Mouse (Mus musculus) cerebral cortex, adult 2 months (tissue): ENCODE measurements around the gene Iqub.

Experiments used
- WGBS: fragments of 180-500 bp; shearing (Covaris S2); methylation state at CpG from one replicate; pipeline ENCODE4 v1.1.7; 2018; 5-methylcytosine and 5-hydroxymethylcytosine counted together

Iqub gene

DNA sequence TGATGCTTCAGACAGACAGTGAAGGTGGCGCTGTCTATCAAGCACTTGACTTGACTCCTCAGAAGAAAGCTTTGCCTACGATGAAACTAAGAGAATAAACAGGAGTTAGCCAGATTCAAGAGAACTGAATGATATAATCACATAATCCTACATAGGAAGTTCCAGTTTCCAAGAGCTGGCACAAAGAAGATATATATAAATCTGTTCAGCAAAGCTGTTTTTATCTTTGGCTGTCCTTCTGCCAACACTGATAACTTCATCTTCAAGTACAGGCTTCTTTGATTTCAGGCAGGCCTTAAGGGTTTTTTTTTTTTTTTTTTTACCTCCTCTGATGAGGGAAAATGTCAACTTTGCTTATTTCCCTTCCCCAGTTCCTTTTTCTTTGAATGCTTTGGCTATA, 44.7 kb downstream of the Iqub start:
- WGBS: 48% methylated on average over 2 of the region's 2 CpGs

DNA sequence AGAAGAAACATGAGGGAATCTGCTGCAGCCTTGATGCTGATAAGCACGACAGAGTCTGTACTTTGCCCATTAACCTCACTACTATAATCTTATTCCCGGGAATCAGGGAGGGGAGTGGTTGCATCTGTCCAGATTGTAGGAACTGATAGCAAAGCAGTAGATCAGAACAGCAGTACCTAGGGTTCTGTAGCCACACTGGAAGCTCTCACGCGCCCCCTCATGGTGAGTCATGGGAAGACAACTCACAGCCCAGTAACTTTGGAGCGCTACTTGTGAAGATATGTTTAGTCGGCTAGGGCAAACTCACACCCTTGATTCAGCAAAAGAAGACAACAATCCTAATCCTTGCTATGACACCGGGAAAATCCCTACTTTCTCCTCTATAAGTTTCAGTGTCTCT, 58.8 kb downstream of the Iqub start:
- WGBS: 34% methylated on average over 7 of the region's 7 CpGs

DNA sequence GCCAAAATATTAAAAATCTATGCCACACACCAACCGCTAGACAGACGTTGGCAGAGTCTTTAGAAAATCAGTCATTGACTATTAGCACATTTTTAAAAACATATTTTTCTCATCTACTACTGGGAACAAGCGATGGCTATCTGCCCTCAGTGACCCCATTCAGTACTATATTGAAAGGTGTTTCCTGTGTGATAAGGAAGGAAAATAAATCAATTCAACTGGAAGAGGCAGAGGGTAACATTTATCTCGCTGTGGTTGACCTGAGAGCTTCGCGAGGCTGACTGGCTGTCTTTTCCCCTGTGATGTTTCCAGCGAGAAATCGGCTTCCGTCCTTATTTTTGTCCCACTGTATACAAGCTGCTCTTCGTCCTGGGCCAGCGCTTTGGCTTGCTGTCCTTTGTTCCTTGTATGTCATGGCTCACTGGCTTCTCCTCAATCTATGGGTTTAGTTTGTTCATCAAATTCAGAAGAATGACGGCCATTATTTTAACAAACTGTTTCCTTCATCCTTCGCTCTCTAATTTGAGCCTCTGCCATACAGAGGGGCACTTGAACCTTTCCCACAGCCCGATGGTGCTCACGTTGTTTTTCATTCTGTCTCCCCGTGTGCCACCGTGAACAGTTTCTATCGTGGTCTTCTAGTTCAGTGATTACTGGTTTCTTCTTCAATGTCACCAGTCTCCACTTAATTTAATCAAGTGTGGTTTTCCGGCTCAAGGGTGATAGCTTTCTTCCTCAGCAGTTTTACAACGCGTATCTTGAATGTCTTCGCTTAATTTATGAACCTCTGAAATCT, 63.6 kb downstream of the Iqub start:
- WGBS: 81% methylated on average over 22 of the region's 22 CpGs

DNA sequence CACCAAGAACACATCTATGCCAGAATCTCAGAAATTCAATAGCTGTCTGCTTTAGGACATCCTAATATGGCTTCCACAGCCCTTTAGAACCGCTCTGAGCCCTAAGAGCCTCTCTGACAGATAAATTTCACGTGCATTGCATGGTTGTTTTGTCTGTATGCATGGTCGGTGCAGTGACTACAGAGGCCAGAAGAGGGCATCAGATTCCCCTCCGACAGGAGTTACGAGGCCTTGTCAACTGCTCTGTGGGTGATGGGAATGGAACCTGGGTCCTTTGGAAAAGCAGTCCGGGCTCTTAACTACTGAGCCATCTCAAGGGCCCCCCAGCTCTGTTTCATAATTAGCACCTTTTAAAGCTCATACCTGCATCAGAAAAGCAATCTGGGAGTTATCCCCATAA, 64.6 kb downstream of the Iqub start:
- WGBS: 93% methylated on average over 6 of the region's 6 CpGs

DNA sequence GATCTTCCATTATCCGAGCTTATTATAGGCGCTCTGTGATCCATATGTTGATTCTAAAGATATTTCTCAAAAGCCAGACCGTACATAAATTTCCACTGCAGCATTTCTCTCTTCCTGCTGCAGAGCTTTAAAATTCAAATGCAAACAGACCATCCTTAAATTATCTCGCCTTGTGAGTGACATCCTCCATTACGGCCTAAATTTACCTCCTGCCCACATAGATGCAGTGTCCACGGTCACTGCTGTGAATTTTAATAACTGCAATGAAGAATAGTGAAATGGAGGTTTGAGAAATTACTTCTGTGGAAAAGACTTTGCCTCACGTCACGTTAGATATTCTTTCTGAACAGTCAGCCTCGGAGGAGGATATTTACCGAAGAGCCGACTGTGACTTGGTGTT, 98.8 kb downstream of the Iqub start:
- 49% methylated on average over 11 of the region's 11 CpGs for WGBS

DNA sequence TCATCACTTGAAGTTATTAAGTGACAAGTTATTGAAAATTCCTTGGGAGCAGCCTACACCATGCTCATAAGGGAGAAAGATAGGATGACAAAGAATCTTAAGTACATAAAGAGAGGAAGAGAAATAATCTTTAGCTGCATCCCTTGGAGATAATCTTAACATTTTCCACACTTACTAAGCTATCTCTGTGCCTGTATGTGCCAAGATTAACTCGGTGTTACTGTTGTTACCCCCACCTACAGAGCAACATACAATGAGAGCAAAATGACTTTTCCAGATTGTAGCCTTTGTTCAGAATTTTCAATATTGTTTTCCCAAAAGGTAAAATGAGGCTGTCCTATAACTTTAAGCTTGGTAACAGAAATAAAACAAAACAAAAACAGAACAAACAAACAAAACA, 99.4 kb downstream of the Iqub start:
- 49% methylated on average over 1 of the region's 1 CpGs for WGBS

DNA sequence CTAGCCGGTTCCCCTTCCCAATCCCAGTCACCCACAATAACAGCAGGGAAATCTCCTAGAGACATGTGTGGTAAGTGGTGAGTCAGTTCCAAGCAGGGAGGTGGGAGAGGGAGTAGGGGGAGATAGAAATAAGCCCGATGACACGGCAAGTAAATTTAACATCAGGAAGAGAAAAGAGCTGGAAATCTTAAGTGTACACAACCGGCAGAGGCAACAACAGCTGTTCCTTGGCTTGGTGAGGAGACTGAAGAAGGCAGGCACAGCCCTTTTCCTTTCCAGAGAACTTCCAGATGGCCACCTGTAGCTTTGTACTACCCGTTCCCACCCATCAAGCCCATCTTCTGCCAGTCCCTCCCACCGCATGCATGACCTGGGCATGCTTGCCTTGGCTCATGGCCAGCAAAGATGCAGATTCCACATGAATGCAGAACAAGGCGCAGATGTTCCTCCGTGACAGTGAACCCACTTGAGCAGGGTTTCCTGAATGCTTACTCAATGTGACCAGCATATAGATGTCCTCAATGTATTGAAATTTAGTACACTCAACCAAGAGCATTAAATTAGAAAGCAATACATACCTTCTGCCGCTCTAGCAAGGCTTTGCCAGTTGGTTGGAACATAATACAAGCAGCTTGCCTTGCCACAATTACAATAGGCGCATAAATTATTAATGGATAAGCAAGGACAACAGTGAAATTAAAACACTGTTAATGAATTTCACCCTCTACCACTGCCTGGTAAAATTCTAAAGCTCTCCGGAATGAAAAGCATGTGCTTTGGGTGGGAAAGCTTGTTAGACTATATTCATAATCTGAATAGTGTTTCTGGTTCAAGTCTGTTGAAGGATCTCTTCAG, 106.1 kb downstream of the Iqub start:
- 34% methylated on average over 11 of the region's 11 CpGs for WGBS

DNA sequence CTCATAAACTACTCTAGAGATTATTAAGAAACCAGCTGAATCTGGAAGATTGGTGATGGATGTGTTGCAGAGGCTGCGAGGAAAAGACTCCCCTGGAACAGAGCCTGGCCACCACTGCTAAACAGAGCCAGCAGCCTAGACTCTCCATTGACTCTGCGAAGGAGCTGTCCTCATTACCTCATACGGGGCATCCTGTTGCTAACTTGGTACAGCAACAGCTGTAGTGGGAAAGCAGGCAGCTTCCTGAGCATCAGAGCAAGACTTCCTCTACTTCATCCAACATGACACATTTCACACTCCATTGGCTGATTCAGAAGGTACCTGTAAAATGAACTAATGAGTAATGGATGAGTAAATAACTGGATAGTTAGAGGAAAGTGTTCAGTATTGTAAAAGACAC, 107.1 kb downstream of the Iqub start:
- WGBS: 44% methylated on average over 3 of the region's 3 CpGs

DNA sequence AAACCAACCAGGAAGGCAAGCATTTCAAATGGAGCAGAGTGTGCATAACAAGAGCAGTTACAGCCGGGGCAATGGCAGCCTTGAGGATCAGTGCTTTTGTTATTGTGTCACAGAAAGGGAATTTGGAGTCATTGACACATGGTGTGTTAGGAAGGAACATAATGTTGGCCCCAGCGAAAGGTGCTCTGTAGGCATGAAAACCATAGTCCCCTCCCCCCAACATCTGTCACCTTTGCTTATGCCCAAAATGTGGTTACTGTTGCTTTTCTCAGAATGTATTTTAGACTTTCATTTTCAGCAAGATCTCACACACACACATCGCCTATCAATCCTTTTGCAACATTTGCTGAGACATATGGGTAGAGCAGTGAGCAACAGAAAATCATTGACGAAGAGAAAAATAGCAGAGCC, 117.6 kb downstream of the Iqub start:
- 58% methylated on average over 4 of the region's 4 CpGs for WGBS
